Mouse (Mus musculus): ENCODE measurements around the gene Nuak2.
"Not testable (repeated sequence)": the region's sequence is repeated elsewhere in the genome, so short reads cannot be mapped to it uniquely, and the experiment has no call there.

Nuak2 gene

GRCm38 (mm10) chr1:132315889-132316624 is at the start of gene Nuak2:
TSS of gene Nuak2 (plus strand) at chr1:132316126.
- DNase-seq (ENCODE audit: low read depth) = peak; percentile 65

DNA sequence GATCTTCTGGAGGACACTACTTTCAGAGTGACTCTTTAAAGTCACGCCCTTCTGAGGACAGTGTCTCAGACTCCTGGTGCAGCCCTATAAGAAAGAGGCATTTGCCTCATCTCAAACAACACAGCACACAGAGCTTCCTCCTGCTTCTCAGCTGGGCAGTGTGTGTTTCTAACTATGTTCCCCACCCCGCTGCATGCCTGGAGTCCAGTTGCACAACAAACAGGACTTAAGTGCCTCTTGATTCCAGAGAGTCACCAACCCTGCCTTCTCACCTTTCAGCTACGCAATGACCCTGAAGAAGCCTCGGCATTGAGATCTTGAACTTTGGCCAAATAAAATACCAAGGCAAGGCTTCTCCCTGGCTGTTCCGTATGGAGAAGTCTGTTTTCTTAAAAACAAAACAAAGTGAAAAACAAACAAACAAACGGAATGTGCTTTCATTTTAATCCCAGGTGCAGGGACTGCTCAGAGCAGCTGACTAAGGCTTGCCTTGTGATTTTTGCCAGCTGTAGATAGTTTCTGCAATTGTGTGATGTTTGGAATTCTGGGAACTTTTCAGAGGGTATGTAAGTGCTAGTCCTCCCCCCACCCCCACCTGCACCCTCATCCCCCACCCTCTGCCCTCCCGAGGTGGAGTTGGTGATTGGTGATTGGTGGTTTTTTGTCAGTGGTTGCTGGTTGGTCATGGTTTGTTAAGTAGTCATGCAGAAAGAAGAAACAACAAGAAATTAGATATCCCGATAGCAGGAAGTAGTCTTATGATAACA is 49.0 kb upstream of the Nuak2 start:
- no peak for DNase-seq (ENCODE audit: low read depth)

GRCm38 (mm10) chr1:132267959-132268358 is 48.0 kb upstream of the Nuak2 start:
- no peak for DNase-seq (ENCODE audit: low read depth)

GRCm38 (mm10) chr1:132268418-132269060 is 47.4 kb upstream of the Nuak2 start:
- no peak for DNase-seq (ENCODE audit: low read depth)

DNA sequence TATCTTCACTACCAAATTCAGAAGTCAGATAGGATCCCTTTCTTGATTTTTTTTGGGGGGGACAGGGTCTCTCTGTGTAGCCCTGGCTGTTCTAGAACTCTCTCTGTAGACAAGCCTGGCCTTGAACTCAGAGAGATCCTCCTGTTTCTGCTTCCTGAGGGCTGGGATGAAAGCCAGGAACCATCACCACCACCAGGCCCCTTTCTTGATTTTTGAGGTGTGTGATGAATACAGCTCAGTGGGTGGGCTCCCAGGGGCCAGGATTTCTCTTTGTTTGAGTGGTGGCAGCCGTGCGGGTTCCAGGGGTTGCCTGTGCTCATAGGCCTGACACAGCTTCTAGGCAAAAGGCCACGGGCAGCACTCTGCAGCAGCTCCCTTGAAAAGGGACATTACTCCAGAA is 44.7 kb upstream of the Nuak2 start:
- DNase-seq (ENCODE audit: low read depth) = no peak

DNA sequence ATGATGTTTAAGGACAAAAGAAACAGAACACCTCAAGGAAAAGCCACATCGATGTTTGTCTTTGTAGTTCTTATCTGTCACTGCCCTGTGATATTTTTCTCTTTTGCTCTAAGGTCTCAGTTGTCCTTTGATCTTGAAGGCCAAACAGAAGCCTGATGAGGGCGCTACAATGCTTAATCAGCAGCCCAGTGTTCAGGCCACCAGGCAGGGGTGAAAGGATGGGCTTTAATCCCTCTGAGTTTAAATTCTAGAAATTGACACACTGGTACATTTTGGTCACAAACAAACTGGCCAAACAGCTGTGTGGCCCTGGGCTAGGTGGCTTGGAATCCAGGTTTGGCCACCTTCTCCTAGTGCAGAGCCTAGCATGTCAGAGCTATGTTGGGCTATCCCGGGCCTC is 39.2 kb upstream of the Nuak2 start:
- no peak for DNase-seq (ENCODE audit: low read depth)

DNA sequence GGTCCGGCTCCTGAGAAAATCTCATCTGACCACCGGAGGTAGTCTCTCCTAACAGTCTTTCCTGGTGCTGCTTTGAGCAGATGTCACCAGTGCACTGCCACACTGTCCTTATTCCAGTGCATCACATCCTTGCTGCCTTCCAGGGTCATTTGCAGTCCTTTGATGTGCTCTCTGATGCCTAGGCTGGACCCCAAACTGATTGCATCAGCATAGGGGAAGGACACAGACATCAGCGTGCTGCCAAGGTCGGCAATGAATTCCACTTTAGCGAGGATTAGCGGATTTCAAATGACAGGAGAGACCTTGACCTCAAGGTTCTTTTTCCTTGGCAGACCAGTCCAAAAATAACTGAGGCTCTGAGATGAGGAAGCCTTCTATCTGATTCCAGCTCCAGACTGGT is 38.8 kb upstream of the Nuak2 start:
- no peak for DNase-seq (ENCODE audit: low read depth)

- not testable (repeated sequence) for DNase-seq (ENCODE audit: low read depth)
These were observed 35.3 kb upstream of the Nuak2 start for GRCm38 (mm10) chr1:132280636-132281035.

GRCm38 (mm10) chr1:132281523-132282176 is 34.3 kb upstream of the Nuak2 start:
- no peak for DNase-seq (ENCODE audit: low read depth)

GRCm38 (mm10) chr1:132282177-132282536 is 33.8 kb upstream of the Nuak2 start:
- no peak for DNase-seq (ENCODE audit: low read depth)

DNA sequence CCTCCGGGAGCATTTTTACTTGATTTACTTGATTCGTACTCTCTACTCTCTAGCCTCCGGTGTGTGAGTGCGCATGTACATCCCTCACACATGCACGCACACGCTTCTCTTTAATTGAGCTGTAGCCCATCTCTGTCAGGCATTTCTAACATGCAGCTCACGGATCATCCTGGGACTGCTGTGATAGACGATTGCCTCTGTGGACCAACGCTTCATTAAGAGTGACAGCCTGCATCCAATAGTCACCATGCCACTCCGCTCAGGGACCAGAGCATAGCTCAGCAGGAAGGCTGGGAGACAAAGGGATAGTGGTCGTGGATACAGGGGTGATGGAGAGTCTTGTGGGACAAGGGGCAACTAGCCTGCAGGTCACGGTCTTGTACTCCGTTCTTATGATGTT is 32.9 kb upstream of the Nuak2 start:
- no peak for DNase-seq (ENCODE audit: low read depth)

DNA sequence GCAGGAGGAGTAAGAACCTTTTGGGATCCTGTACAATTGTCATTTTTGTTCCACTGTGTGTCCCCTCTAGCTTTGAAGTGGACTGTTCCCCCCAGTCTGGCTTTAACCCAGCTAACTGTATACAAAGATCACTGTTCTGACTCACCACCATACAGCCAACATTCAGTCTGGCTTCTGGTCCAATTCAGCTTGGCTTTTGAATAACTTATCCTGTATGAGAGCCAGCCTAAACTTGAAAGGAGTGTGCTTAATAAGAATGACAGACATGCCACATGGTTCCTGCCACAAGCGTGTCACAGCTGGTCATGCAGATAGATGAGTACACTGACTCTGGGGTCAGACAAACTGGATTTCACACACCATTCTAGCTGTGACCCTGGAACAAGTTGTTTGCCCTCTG is 29.2 kb upstream of the Nuak2 start:
- DNase-seq (ENCODE audit: low read depth) = no peak

- no peak for DNase-seq (ENCODE audit: low read depth)
These were observed 28.5 kb upstream of the Nuak2 start for GRCm38 (mm10) chr1:132287445-132287844.

- DNase-seq (ENCODE audit: low read depth) = no peak
These were observed 27.9 kb upstream of the Nuak2 start for GRCm38 (mm10) chr1:132287991-132288451.

DNA sequence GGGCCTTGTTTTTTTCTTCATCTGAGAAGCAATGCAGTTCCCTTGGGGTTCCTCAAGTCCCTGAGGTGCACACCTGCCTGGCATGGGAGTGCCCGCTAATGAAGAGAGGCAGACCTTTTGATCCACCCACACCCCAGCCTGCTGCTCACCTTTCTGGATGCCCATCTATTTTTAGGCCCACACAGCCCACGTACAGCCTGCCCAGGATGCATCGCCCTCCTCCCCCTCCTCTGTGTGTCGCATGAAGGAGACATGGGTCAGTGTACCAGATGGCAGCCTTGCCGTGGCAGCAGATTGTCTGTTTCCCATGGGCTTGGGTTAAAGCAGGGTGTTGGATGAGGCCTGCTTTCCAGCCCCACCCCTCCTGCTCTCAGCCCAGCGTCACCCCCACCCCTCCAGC is 26.0 kb upstream of the Nuak2 start:
- no peak for DNase-seq (ENCODE audit: low read depth)

GRCm38 (mm10) chr1:132290921-132291675 is 24.8 kb upstream of the Nuak2 start:
- DNase-seq (ENCODE audit: low read depth) = no peak

GRCm38 (mm10) chr1:132291706-132292105 is 24.2 kb upstream of the Nuak2 start:
- no peak for DNase-seq (ENCODE audit: low read depth)

DNA sequence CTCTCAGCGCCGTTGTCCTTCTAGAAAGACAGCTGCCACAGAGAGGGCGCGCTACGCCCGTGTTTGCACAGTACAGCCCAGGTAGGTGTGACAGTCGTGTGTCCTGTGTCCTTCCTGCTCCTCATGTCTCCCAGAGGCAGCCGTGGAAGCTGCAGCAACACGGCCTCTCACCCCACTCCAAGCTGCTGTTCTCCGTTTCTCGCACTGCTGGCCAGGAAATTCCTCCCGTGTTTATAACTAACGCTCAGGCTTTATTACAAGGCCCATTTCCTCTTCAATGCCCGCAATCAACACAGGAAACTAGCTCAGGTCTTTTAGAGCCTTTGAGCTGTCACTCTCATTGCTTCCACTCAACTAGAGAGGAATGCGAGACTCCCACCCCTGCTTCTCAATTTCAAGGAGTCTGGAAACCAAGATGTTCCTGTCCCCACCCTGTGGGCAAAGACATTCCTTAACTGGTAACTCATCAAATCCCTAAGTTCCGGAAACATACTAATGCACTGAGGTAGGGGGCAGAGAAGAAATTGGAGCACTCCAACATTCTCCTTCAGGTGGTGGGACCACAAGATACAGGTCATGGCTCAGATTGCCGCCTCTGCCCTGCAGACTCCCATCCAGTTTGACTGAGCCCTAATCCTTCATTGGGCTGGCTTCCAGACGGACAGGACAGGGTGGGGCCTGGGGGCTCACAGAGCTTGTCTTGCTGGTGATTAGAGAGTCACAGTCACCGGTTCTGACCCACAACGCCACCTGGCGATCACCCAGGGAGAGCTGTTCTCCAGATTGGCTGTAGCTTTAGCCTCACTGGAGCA is 23.4 kb upstream of the Nuak2 start:
- DNase-seq (ENCODE audit: low read depth) = no peak

DNA sequence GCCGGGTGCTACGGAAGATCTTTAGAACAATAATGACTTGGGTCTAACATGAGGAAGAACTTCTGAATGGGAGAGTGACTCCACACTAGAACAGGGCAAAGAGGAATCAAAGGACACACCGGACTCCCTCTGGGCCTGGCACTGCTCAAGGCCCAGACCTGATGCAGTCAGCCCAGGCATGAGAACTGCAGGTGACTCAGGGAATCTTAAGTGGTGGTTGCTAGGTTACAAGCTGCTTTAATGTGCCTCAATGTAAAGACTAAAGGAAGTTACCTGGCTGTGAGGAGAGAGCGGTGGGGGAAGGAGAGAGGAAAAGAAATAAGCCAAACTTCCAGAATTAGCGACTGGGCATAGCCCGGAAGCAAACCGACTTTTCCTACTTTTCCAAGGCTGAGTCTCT is 20.4 kb upstream of the Nuak2 start:
- DNase-seq (ENCODE audit: low read depth) = no peak

GRCm38 (mm10) chr1:132296051-132296450 is 19.9 kb upstream of the Nuak2 start:
- DNase-seq (ENCODE audit: low read depth) = no peak

DNA sequence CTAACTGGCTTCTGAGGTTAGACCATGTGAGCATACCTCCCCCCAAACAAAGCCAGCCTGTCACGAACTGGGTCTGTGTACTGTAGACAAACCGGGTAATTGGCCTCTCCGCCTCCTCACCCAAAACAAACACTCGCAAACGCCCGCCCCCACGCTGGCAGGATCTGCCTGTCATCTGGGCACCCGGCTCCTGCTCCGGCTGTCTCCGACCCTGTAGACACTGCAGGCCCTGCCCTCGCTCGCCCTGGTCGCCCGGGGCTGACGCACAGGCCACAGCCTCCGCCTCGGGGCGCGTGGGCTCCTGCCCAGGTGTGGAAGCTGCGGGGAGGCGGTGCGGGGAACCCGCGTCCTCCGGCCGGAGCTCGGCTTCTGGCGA is 17.5 kb upstream of the Nuak2 start, which contains the start of gene Klhdc8a:
Gene Klhdc8a, plus strand, starts transcription at position 202 of the 376 bp plus-strand sequence.
- DNase-seq (ENCODE audit: low read depth) = no peak

Measured in c-Kit-positive CD71-negative TER-119-negative erythroid progenitor cells, embryonic 14.5 days (primary cell).